Mouse (Mus musculus) right cerebral cortex, postnatal 10 days (tissue): ENCODE measurements at regions not wholly inside any gene's neighbourhood (a gene's known extent, or its start where the extent isn't known, plus 50 kb on each side); places are given as distances from the start of the nearest gene placed in this dataset.

Experiments used
- DNase-seq, 2 experiments: peaks; one replicate each; pipeline ENCODE4 v3.0.0; 2021; ENCODE audit warnings: low spot score in 2 of 2

- no peak for DNase-seq
Measured at GRCm38 (mm10) chr10:38516636-38517035, 304.9 kb downstream of the Rfpl4b start.
